Mouse (Mus musculus) intestine, embryonic 16.5 days (tissue): ENCODE measurements around the gene Tcap. TPM values are rescaled to one million over a fixed set of nuclear protein-coding genes. Genes with fewer than 3 reads are reported as not detected.

Experiments used
- polyA plus RNA-seq: library from polyadenylated mRNA; unstranded; fragments of >200 nt; fragmentation: Nextera tagmentation; extraction: Ambion mirVana; gene quantifications from 2 replicates; pipeline ENCODE4 v1.2.1, GENCODE M21; 2015

Tcap gene
- polyA plus RNA-seq, 1 experiment from 2014 or later, result 0.28 TPM

Other genes starting within 250 kb of the Tcap start
- 12.8 TPM in 2 replicates for gene Fbxl20, start 233.4 kb upstream of the Tcap start, polyA plus RNA-seq
- gene Med1, start 190.5 kb upstream of the Tcap start, polyA plus RNA-seq, result 50.3 and 52.4 TPM in 2 replicates
- 6.2 and 6.5 TPM in 2 replicates for gene Cdk12, start 180.8 kb upstream of the Tcap start, polyA plus RNA-seq
- 0.05 TPM in 1 of 2 replicates, not detected in the other for gene Neurod2, start 54.2 kb upstream of the Tcap start, polyA plus RNA-seq
- 91.7 and 92.3 TPM in 2 replicates for gene Ppp1r1b, start 35.4 kb upstream of the Tcap start, polyA plus RNA-seq
- gene Stard3, start 25.4 kb upstream of the Tcap start, polyA plus RNA-seq, result 44.8 and 44.9 TPM in 2 replicates
- 0.16 TPM in 1 of 2 replicates, not detected in the other for gene Pnmt, start 2.6 kb downstream of the Tcap start, polyA plus RNA-seq
- 19.5 and 20.4 TPM in 2 replicates for gene Pgap3, start 16.7 kb downstream of the Tcap start, polyA plus RNA-seq
- gene Erbb2, start 28.7 kb downstream of the Tcap start, polyA plus RNA-seq, result 33.8 and 37.5 TPM in 2 replicates
- 279 and 304 TPM in 2 replicates for gene Mien1, start 55.2 kb downstream of the Tcap start, polyA plus RNA-seq
- gene Grb7, start 62.6 kb downstream of the Tcap start, polyA plus RNA-seq, result 87.1 and 87.3 TPM in 2 replicates
- gene Ikzf3, start 162.2 kb downstream of the Tcap start, polyA plus RNA-seq, result 0.23 and 0.24 TPM in 2 replicates
- 0.92 and 1.0 TPM in 2 replicates for gene Zpbp2, start 167.3 kb downstream of the Tcap start, polyA plus RNA-seq
- 62.9 and 65.2 TPM in 2 replicates for gene Ormdl3, start 203.6 kb downstream of the Tcap start, polyA plus RNA-seq
- gene Lrrc3c, start 214.5 kb downstream of the Tcap start, polyA plus RNA-seq, result not detected in 2 replicates
- gene Gm12355, start 241.8 kb downstream of the Tcap start, polyA plus RNA-seq, result 0.33 and 0.57 TPM in 2 replicates
- gene Gsdma3, start 242.5 kb downstream of the Tcap start, polyA plus RNA-seq, result not detected in 2 replicates